Mouse (Mus musculus) lung, embryonic 14.5 days (tissue): Measurements from ENCODE around the gene Cxcr5. TPM values are rescaled to one million over a fixed set of nuclear protein-coding genes. Genes with fewer than 3 reads are reported as not detected.

Experiments
- ATAC-seq: fragments of 200-750 bp; cut with Nextera tagmentation; 2 replicates; pipeline ENCODE4 v1.8.0; 2017; ENCODE audit warnings: mild to moderate bottlenecking, moderate TSS enrichment, moderate library complexity; ENCODE audit not compliant: insufficient read depth
- DNase-seq: peaks from one replicate; pipeline ENCODE4 v3.0.0-alpha.2; 2015
- H3K27ac ChIP-seq: fragments of 300-500 bp; sonication (generic); 2 replicates; pipeline ENCODE4 v1.5.1; 2014; ENCODE audit warnings: low read depth, mild to moderate bottlenecking, moderate library complexity
- H3K27me3 ChIP-seq: fragments of 300-500 bp; sonication (generic); 2 replicates; pipeline ENCODE4 v1.6.1; 2014; ENCODE audit warnings: low read length, control low read depth; ENCODE audit not compliant: insufficient read depth
- H3K36me3 ChIP-seq: fragments of 300-500 bp; sonication (generic); 2 replicates; pipeline ENCODE4 v1.6.1; 2014; ENCODE audit warnings: control low read depth; ENCODE audit not compliant: insufficient read depth
- H3K4me1 ChIP-seq: fragments of 300-500 bp; sonication (generic); 2 replicates; pipeline ENCODE4 v1.6.1; 2014; ENCODE audit warnings: antibody characterized with exemption, control low read depth; ENCODE audit not compliant: insufficient read depth
- H3K4me2 ChIP-seq: fragments of 300-500 bp; sonication (generic); 2 replicates; pipeline ENCODE4 v1.6.1; 2014; ENCODE audit warnings: mild to moderate bottlenecking
- H3K4me3 ChIP-seq: fragments of 300-500 bp; sonication (generic); 2 replicates; pipeline ENCODE4 v1.5.1; 2014; ENCODE audit warnings: low read depth, low read length
- H3K9ac ChIP-seq: fragments of 300-500 bp; sonication (generic); 2 replicates; pipeline ENCODE4 v1.6.1; 2014
- H3K9me3 ChIP-seq: fragments of 300-500 bp; sonication (generic); 2 replicates; pipeline ENCODE4 v1.6.1; 2016; ENCODE audit warnings: low read depth, low read length, control low read depth
- CTCF ChIP-seq: IDR thresholded peaks from 2 replicates; pipeline ENCODE4 v1.5.1; 2016; ENCODE audit warnings: antibody characterized with exemption, low read depth
- WGBS: fragments of 180-500 bp; shearing (Covaris S2); extraction: QIAGEN DNeasy Blood & Tissue Kit; methylation state at CpG from one replicate; pipeline ENCODE4 v1.1.7; 2014; 5-methylcytosine and 5-hydroxymethylcytosine counted together
- polyA plus RNA-seq: library from polyadenylated mRNA; unstranded; fragments of >200 nt; fragmentation: Nextera tagmentation; extraction: Ambion mirVana; gene quantifications from 2 replicates; pipeline ENCODE4 v1.2.1, GENCODE M21; 2014

Cxcr5 gene
- polyA plus RNA-seq, 1 experiment from 2014 or later: not detected

DNA sequence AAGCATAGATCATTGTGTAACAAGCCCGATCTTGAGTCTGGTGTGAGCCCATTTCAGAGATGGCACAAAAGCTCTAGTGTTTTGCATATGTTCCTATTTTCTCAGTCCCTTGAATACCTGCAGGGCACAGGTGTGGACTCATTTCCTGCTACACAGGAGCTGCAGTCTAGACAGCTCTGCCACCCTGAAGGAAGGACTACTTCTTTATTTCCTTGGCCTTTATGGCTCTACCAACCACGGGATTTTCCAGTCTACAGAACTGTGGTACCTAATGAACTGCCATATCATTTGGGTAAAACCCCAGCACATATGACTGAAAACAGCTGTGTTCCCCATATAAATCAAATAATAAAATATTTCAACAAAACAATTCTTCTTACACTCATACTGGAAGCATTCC is 13.4 kb upstream of the Cxcr5 start:
- H3K4me3 ChIP-seq: no peak overlapping the region
- no peak for TF ChIP-seq CTCF
- 76% methylated on average over 2 of the region's 2 CpGs for WGBS
- H3K4me2 ChIP-seq: no peak overlapping the region
- no peak overlapping the region for H3K27ac ChIP-seq
- DNase-seq (no peak), ATAC-seq (no peak)
- H3K4me1 ChIP-seq: no peaks in the 10 kb centered on the region
- no peaks in the 10 kb centered on the region for H3K27me3 ChIP-seq
- no peak overlapping the region for H3K9ac ChIP-seq
- H3K9me3 ChIP-seq: no peaks in the 10 kb centered on the region
- H3K36me3 ChIP-seq: no peaks in the 10 kb centered on the region

DNA sequence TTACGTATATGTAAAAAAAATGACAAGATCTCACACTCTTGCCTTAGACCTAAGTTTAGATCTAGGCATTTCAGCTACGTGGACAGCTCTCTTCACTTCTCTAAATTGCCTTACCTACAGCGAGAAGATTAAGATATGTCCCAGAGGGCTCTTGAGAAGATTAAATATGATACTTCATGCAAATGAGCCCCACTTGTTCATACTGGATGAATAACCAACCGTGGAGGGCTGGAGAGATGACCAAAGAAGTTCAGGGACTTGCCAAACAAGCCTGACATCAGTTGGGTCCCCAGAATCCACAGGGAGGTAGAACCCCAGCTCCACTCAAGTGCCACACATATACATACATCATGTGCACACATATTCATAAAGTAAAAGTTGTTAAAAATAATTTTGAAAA is 11.6 kb upstream of the Cxcr5 start:
- H3K4me3 ChIP-seq: no peak overlapping the region
- no peaks in the 10 kb centered on the region for H3K4me1 ChIP-seq
- H3K27ac ChIP-seq: no peak overlapping the region
- H3K4me2 ChIP-seq: no peak overlapping the region
- H3K9ac ChIP-seq: no peak overlapping the region
- no peaks in the 10 kb centered on the region for H3K9me3 ChIP-seq
- ATAC-seq: no peak
- no peak for TF ChIP-seq CTCF
- 60% methylated on average over 4 of the region's 4 CpGs for WGBS
- no peaks in the 10 kb centered on the region for H3K27me3 ChIP-seq
- no peaks in the 10 kb centered on the region for H3K36me3 ChIP-seq
- DNase-seq: no peak

DNA sequence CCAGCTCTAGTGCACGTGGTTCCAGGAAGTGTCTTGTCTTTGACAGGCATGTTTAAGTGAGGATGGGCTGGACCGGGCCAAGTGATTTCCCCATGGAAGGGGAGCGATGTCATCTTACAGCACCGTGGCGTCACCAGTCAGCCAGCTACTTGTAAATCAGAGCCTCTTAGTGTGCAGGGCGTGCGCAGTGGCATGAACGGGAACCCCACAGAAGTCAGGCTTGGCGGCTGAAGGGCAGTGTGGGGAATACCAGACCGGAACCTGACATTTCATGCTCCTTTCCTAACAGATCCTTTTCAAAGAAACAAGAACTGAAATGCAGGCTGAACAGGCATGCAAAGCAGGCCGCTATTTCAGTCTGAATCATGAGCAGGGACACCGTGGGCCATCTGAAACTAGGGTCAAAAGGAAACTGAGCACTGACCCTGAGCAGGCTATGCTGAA is 9.3 kb upstream of the Cxcr5 start:
- Histone ChIP-seq H3K9me3 (no peaks in the 10 kb centered on the region), H3K27me3 (no peaks in the 10 kb centered on the region), H3K9ac (no peak overlapping the region), H3K4me1 (no peaks in the 10 kb centered on the region), H3K36me3 (no peaks in the 10 kb centered on the region), H3K27ac (no peak overlapping the region), H3K4me3 (no peak overlapping the region), H3K4me2 (no peak overlapping the region)
- TF ChIP-seq CTCF: no peak
- DNase-seq (no peak), ATAC-seq (no peak)
- WGBS: 75% methylated on average over 12 of the region's 12 CpGs

DNA sequence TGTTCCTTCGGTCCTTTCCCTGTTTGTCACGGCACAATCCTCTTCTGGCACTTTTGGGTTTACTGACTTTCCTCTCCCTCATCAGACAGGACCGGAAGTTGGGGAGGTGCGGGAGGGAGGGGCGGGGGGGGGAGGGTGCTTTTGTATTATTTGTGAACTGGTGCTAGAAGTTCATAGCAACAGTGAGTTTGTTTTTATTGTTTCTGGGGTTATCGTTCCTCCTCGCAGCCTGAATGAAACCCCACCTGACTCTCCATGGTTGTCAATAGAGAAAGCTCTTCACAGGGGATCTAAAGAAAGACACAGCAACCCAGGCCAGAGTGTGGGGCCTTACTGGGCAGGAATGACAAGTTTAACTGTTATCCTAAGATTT is 6.4 kb upstream of the Cxcr5 start:
- DNase-seq (no peak), ATAC-seq (no peak)
- H3K9me3 ChIP-seq: no peaks in the 10 kb centered on the region
- TF ChIP-seq CTCF: no peak
- H3K36me3 ChIP-seq: no peaks in the 10 kb centered on the region
- WGBS: 42% methylated on average over 7 of the region's 7 CpGs
- 0 out of 2 replicates have a peak overlapping the region, but pooled peaks have one; percentile 5 for H3K27ac ChIP-seq
- H3K4me1 ChIP-seq: no peaks in the 10 kb centered on the region
- no peak overlapping the region for H3K4me3 ChIP-seq
- no peaks in the 10 kb centered on the region for H3K27me3 ChIP-seq
- no peak overlapping the region for H3K4me2 ChIP-seq
- no peak overlapping the region; the same call in 1 of the 2 replicates for H3K9ac ChIP-seq

DNA sequence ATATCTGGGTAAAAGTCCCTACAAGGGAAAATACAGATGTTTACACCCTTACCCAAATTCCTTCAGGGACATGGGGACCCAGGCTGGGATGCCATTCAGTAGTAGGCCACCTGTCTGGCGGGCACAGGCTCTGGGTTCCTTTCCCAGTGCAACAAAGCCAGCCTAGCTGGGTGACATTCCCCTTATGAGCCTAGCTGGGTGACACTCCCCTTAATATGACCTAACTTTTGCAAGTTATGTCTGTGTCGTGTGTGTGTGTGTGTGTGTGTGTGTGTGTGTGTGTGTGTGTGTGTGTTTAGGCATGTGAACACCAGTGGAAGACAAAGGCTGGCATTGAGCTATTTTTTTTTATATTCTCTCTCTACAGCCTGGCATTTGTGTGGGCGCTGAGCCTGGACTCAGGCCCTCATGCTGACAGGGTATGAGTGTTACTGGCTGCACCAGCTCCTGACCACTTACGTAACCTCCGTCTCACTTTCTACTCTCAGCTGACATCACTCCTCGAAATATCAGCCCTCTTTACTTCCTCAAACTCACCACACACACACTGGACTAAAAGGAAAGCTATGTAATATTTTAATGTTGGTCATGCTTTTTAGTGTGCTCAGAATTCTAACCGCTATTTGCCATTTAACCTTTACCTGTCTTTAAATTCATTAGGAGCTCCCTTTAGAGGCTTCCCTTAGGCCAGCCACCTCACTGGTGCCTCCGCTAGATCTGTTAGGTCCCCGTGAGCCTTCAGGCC is 5.8 kb upstream of the Cxcr5 start:
- no peak for TF ChIP-seq CTCF
- Histone ChIP-seq H3K4me2 (no peak overlapping the region), H3K9ac (no peak overlapping the region; the same call in 1 of the 2 replicates), H3K9me3 (no peaks in the 10 kb centered on the region), H3K36me3 (no peaks in the 10 kb centered on the region), H3K4me3 (no peak overlapping the region), H3K27ac (0 out of 2 replicates have a peak overlapping the region, but pooled peaks have one; percentile 5), H3K4me1 (no peaks in the 10 kb centered on the region), H3K27me3 (no peaks in the 10 kb centered on the region)
- 61% methylated on average over 9 of the region's 9 CpGs for WGBS
- peak; percentile 15 for DNase-seq
- ATAC-seq: no peak

DNA sequence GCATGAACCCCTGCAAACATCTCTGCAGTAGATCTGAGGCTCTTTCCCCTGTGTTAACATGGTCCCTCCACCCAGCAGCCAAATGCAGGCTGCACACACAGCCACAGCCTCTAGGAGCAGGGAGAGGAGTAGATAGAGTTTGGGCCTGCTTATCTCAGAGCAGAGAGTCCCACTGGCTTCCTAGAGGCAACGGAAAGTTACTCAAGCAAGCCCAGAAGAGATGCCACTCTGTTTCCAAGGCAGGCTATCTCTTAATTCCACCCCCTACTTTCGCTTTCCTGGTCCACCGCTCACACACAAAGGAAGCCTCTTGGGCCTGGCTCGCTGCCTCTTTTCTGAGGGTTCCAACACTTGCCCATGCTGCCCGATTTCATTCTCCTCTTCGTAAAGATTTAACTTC is 3.7 kb upstream of the Cxcr5 start:
- no peaks in the 10 kb centered on the region for H3K27me3 ChIP-seq
- H3K9ac ChIP-seq: no peak overlapping the region
- H3K4me1 ChIP-seq: no peaks in the 10 kb centered on the region
- ATAC-seq (no peak), DNase-seq (no peak)
- H3K4me3 ChIP-seq: no peak overlapping the region
- H3K9me3 ChIP-seq: no peaks in the 10 kb centered on the region
- no peak overlapping the region for H3K4me2 ChIP-seq
- no peaks in the 10 kb centered on the region for H3K36me3 ChIP-seq
- H3K27ac ChIP-seq: no peak overlapping the region
- no peak for TF ChIP-seq CTCF
- WGBS: 81% methylated on average over 6 of the region's 6 CpGs

DNA sequence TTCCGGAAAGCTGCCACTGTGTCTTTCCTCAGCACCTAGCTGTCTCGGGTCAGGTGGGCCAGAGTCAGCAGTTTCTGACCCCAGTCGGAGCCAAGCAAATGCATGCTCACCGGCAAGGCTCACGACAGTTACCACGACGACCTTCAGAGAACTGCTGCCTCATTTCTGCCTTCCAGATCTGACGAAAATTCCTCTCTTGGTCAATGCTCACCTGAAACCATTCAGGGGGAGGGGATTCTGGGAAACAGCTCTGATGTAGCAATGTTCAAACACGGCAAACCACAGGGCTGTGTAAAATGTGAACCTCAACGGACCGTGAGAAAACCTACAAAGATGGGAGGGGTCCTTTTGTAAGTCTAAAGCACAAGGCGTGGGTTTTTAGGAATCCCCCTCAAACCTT is 1.3 kb upstream of the Cxcr5 start:
- Histone ChIP-seq H3K36me3 (no peaks in the 10 kb centered on the region), H3K4me1 (no peaks in the 10 kb centered on the region), H3K27ac (no peak overlapping the region), H3K4me3 (no peak overlapping the region), H3K9me3 (no peaks in the 10 kb centered on the region), H3K4me2 (no peak overlapping the region), H3K9ac (no peak overlapping the region), H3K27me3 (no peaks in the 10 kb centered on the region)
- DNase-seq: no peak
- ATAC-seq: no peak
- TF ChIP-seq CTCF: no peak
- 40% methylated on average over 12 of the region's 12 CpGs for WGBS
